Mouse (Mus musculus): ENCODE data around the gene Draxin. TPM values are rescaled to one million over a fixed set of nuclear protein-coding genes. Genes with fewer than 3 reads are reported as not detected.

The Draxin gene
- total and polyA plus RNA-seq, 3 experiments, result 0.29 to 0.41 TPM; not detected in 1

DNA sequence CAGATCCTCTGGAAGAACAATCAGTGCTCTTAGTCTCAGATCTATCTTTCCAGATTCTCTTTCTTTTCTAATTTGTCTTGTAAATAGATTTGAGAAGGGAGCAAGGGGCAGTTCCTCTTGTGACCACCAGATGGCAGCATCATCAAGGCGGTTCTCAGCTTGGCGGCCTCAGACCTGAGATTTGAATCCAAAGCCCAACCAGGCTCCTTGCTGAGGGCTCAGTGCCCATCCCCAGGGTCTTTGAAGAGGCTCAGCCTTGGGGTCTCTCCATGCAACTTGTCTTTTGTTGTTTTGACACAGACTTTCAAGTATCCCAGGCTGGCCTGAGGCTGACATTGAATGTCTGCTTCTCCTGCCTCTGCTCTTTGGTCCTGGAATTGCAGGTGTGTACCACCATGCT, 40.3 kb upstream of the Draxin start:
- no peaks in the 10 kb centered on the region for H3K79me2 ChIP-seq (replicated peaks; ENCODE audit: control insufficient read depth, insufficient read depth, low read length)
- WGBS, result 2% methylated on average over 2 of the region's 2 CpGs
- H3K4me1 ChIP-seq (ENCODE audit: control insufficient read depth, insufficient read depth, low read length), result no peaks in the 10 kb centered on the region
- peaks cover 10% of the 10 kb centered on the region for H3K27me3 ChIP-seq (ENCODE audit: control insufficient read depth, insufficient read depth, low read length)
- no peaks in the 10 kb centered on the region for H3K36me3 ChIP-seq (ENCODE audit: control insufficient read depth, insufficient read depth, low read length)
- no peak overlapping the region for H3K4me3 ChIP-seq
- no peak overlapping the region for H3K9ac ChIP-seq (ENCODE audit: low read depth, low read length)
- no peak for TF ChIP-seq EP300 (IDR thresholded peaks at IDR 0.05; ENCODE audit: insufficient read depth, low read depth, low read length)
- TF ChIP-seq CTCF (IDR thresholded peaks at IDR 0.05), result no peak
- no peak for TF ChIP-seq POLR2A (IDR thresholded peaks at IDR 0.05; ENCODE audit: insufficient read depth, low read depth, low read length)
- peak in 1 of 2 experiments; percentile 65 for DNase-seq
- no peak overlapping the region for H3K27ac ChIP-seq
- intact Hi-C loops (cut with DNase I), result loop anchor here (2.0 kb wide), 1 partner anchor 258 kb away; no protein-coding TSS in a partner anchor

GRCm38 (mm10) chr4:148169586-148169985, 39.1 kb upstream of the Draxin start:
- Histone ChIP-seq H3K27ac (no peak overlapping the region), H3K27me3 (ENCODE audit: control insufficient read depth, insufficient read depth, low read length) (peaks cover 13% of the 10 kb centered on the region), H3K4me3 (no peak overlapping the region), H3K36me3 (ENCODE audit: control insufficient read depth, insufficient read depth, low read length) (no peaks in the 10 kb centered on the region), H3K4me1 (ENCODE audit: control insufficient read depth, insufficient read depth, low read length) (no peaks in the 10 kb centered on the region), H3K79me2 (replicated peaks; ENCODE audit: control insufficient read depth, insufficient read depth, low read length) (no peaks in the 10 kb centered on the region), H3K9ac (ENCODE audit: low read depth, low read length) (no peak overlapping the region)
- TF ChIP-seq EP300 (IDR thresholded peaks at IDR 0.05; ENCODE audit: insufficient read depth, low read depth, low read length) (no peak), CTCF (IDR thresholded peaks at IDR 0.05) (no peak), POLR2A (IDR thresholded peaks at IDR 0.05; ENCODE audit: insufficient read depth, low read depth, low read length) (no peak)
- DNase-seq, result no peak
- 19% methylated on average over 15 of the region's 15 CpGs for WGBS
- intact Hi-C loops (cut with DNase I), result loop anchor here (5.0 kb wide), 1 partner anchor 438 kb away; no protein-coding TSS in a partner anchor

DNA sequence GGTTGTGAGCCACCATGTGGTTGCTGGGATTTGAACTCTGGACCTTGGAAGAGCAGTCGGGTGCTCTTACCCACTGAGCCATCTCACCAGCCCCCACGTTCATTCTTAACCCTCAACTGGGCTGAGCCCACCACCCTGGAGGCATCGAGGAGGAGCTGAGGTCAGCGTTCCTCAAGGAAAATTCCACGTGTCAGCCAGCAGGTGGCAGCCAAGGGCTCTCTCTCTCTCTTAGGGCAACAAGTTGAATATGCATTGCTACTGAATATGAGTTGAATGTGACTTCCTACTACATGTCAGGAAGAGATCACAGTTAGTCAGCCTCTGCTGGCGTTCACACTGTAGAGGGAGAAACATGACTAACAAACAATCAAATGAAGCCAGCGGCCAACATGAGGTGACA, 37.8 kb upstream of the Draxin start:
- Histone ChIP-seq H3K27ac (no peak overlapping the region), H3K4me3 (no peak overlapping the region), H3K36me3 (ENCODE audit: control insufficient read depth, insufficient read depth, low read length) (no peaks in the 10 kb centered on the region), H3K4me1 (ENCODE audit: control insufficient read depth, insufficient read depth, low read length) (no peaks in the 10 kb centered on the region), H3K79me2 (replicated peaks; ENCODE audit: control insufficient read depth, insufficient read depth, low read length) (no peaks in the 10 kb centered on the region), H3K27me3 (ENCODE audit: control insufficient read depth, insufficient read depth, low read length) (peaks cover 11% of the 10 kb centered on the region), H3K9ac (ENCODE audit: low read depth, low read length) (no peak overlapping the region)
- 17% methylated on average over 7 of the region's 7 CpGs for WGBS
- TF ChIP-seq POLR2A (IDR thresholded peaks at IDR 0.05; ENCODE audit: insufficient read depth, low read depth, low read length), result no peak
- TF ChIP-seq CTCF (IDR thresholded peaks at IDR 0.05), result peak; percentile 86
- intact Hi-C loops (cut with DNase I), result loop anchor here (5.0 kb wide), 1 partner anchor 439 kb away; no protein-coding TSS in a partner anchor
- DNase-seq, result peak; percentile 56 to 74

DNA sequence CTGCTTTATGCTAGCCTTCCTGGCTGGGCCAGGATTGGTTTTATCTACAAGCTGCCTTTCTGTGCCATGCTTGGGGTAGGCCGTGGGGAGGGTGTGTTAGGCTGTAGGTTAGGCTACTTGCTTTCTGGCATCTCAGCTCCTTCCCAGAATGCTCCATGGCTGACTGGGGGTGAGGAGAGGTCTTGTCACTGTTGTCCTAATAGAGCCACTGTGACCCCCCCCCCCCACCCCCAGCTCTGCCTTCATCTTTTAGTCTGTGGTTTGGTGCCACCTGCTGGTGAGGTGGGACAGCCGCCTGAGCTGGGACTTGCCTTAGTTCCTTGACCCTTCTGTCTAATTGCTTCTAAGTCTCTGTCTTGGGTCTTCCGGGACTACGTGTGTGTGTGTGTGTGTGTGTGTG, 36.5 kb upstream of the Draxin start:
- TF ChIP-seq CTCF (IDR thresholded peaks at IDR 0.05) (peak; percentile 67), POLR2A (IDR thresholded peaks at IDR 0.05; ENCODE audit: insufficient read depth, low read depth, low read length) (no peak)
- no peak overlapping the region for H3K27ac ChIP-seq
- H3K27me3 ChIP-seq (ENCODE audit: control insufficient read depth, insufficient read depth, low read length), result peaks cover 7% of the 10 kb centered on the region; the same call in 1 of the 2 replicates
- H3K4me1 ChIP-seq (ENCODE audit: control insufficient read depth, insufficient read depth, low read length), result no peaks in the 10 kb centered on the region
- no peaks in the 10 kb centered on the region for H3K36me3 ChIP-seq (ENCODE audit: control insufficient read depth, insufficient read depth, low read length)
- H3K79me2 ChIP-seq (replicated peaks; ENCODE audit: control insufficient read depth, insufficient read depth, low read length), result no peaks in the 10 kb centered on the region
- no peak overlapping the region for H3K4me3 ChIP-seq
- intact Hi-C loops (cut with DNase I), result loop anchor here (1.0 to 5.0 kb wide), 2 partner anchors 53 to 440 kb away; no protein-coding TSS in a partner anchor
- 22% methylated on average over 4 of the region's 4 CpGs for WGBS
- no peak overlapping the region for H3K9ac ChIP-seq (ENCODE audit: low read depth, low read length)
- peak; percentile 63 to 72 for DNase-seq

DNA sequence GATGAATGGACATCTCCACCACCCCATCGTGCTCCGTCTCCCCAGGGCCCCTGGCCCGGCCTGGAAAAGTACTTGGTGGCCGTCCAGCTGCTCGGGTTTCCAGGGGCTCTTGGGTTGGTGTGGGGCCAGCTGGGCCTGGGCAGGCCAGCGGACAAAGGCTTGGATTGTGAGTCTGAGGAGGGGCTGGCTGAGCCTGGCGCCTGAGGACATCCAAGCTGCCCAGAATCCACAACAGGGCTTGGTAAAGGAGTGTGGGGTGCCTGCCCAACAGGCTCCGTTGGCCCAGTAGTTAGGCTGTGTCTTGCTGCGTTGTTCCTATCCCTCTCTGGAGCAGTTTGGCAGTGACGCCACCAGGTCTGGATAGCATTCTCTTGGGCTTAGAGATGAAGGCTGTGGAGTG, 35.9 kb upstream of the Draxin start:
- intact Hi-C loops (cut with DNase I), result loop anchor here (5.0 kb wide), 1 partner anchor 441 kb away; no protein-coding TSS in a partner anchor
- H3K27ac ChIP-seq, result no peak overlapping the region
- no peaks in the 10 kb centered on the region for H3K79me2 ChIP-seq (replicated peaks; ENCODE audit: control insufficient read depth, insufficient read depth, low read length)
- DNase-seq, result no peak
- H3K4me1 ChIP-seq (ENCODE audit: control insufficient read depth, insufficient read depth, low read length), result no peaks in the 10 kb centered on the region
- 5% methylated on average over 10 of the region's 10 CpGs for WGBS
- no peak overlapping the region for H3K4me3 ChIP-seq
- TF ChIP-seq EP300 (IDR thresholded peaks at IDR 0.05; ENCODE audit: insufficient read depth, low read depth, low read length) (no peak), CTCF (IDR thresholded peaks at IDR 0.05) (no peak), POLR2A (IDR thresholded peaks at IDR 0.05; ENCODE audit: insufficient read depth, low read depth, low read length) (no peak)
- H3K9ac ChIP-seq (ENCODE audit: low read depth, low read length), result no peak overlapping the region
- H3K27me3 ChIP-seq (ENCODE audit: control insufficient read depth, insufficient read depth, low read length), result peaks cover 7% of the 10 kb centered on the region; the same call in 1 of the 2 replicates
- H3K36me3 ChIP-seq (ENCODE audit: control insufficient read depth, insufficient read depth, low read length), result no peaks in the 10 kb centered on the region

GRCm38 (mm10) chr4:148165551-148165950, 35.1 kb upstream of the Draxin start:
- Histone ChIP-seq H3K9ac (ENCODE audit: low read depth, low read length) (no peak overlapping the region), H3K79me2 (replicated peaks; ENCODE audit: control insufficient read depth, insufficient read depth, low read length) (no peaks in the 10 kb centered on the region), H3K27me3 (ENCODE audit: control insufficient read depth, insufficient read depth, low read length) (peaks cover 7% of the 10 kb centered on the region; the same call in 1 of the 2 replicates), H3K4me1 (ENCODE audit: control insufficient read depth, insufficient read depth, low read length) (no peaks in the 10 kb centered on the region), H3K4me3 (no peak overlapping the region), H3K27ac (no peak overlapping the region), H3K36me3 (ENCODE audit: control insufficient read depth, insufficient read depth, low read length) (no peaks in the 10 kb centered on the region)
- intact Hi-C loops (cut with DNase I), result loop anchor here (5.0 kb wide), 1 partner anchor 442 kb away; no protein-coding TSS in a partner anchor
- TF ChIP-seq CTCF (IDR thresholded peaks at IDR 0.05) (no peak), POLR2A (IDR thresholded peaks at IDR 0.05; ENCODE audit: insufficient read depth, low read depth, low read length) (no peak), EP300 (IDR thresholded peaks at IDR 0.05; ENCODE audit: insufficient read depth, low read depth, low read length) (no peak)
- DNase-seq, result no peak
- WGBS, result 12% methylated on average over 17 of the region's 17 CpGs
